Mouse (Mus musculus): ENCODE results near the gene Peg3.

Gene Peg3

DNA sequence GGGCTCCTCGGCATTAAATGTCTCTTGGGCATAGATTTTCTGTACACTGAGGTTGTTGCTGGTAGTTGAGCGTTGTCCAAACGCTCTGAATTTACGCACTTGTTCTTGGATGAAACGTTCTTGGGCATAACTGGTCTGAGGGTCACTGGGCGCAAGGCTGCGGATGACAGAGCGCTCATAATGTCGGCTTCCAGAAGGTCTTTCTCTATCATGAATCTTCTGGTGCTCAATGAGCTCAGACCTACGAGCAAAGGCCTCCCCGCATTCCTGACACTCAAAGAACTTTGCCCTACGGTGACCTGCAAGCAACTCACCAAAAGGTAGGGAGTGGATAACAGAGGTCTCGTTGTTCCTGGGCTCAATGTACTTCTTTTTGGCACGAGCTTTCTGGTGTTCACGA, 20.8 kb downstream of the Peg3 start:
- no peak for DNase-seq (ENCODE audit: low spot score)

- DNase-seq (ENCODE audit: low spot score) = no peak
Observed at GRCm38 (mm10) chr7:6708451-6709180, 21.6 kb downstream of the Peg3 start.

DNA sequence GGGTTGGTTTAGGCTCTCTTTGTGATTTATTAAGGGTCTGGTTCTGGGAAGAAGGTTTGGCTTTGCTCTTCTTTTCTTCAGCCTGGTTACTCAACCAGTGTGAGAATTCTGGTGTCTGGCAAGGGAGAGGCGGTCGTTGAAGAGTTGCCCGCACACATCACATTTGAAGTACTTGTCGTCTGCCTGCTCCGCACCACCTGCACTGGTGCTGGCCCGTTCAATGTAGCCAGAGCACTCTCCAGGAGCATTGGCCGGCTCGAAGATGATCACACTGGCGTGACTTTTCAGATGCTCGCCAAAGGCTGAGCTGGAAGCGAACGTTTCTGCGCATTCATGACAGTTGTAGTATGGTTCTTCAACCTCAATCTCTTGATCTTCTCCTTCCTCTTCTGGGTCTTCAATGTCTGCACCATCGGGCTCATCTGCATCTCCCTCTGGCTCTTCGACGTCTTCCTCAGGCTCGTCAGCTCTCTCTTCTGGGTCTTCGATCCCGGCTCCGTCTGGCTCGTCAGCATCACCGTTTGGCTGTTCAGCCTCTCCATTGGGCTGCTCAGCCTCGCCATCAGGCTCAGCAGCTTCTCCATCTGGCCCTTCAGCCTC, 22.7 kb downstream of the Peg3 start:
- no peak for DNase-seq (ENCODE audit: low spot score)

- DNase-seq (ENCODE audit: low spot score) = peak; percentile 7
Observed at GRCm38 (mm10) chr7:6699230-6699629, 31.0 kb downstream of the Peg3 start.

GRCm38 (mm10) chr7:6696241-6697045, 33.8 kb downstream of the Peg3 start, which contains the start of gene Zim1:
Gene Zim1 (minus strand): TSS chr7:6696450.
- peak; percentile 77 for DNase-seq (ENCODE audit: low spot score)

DNA sequence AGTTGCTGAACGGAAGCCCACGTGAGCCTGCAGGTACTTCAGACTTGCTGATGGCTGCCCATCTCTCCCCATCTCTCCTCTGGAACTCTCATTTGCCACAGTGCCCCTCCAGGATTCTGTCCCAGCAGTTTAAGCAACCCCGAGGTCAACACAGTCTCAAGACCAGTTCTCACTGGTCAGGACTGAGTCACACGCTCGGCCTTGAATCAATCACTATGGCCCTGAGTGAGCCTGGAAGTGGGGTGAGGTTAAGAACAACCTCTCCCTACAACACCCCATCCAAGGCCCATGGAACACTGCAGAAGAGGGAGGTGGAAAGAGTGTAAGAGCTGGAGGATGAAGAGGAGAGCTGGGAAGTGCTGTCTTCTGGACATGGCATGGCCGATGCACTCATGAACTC, 44.7 kb downstream of the Peg3 start:
- no peak for DNase-seq (ENCODE audit: low spot score)

- no peak for DNase-seq (ENCODE audit: low spot score)
Observed at GRCm38 (mm10) chr7:6666726-6667125, 63.5 kb downstream of the Peg3 start.

- DNase-seq (ENCODE audit: low spot score) = no peak
Observed at GRCm38 (mm10) chr7:6663430-6663829, 66.8 kb downstream of the Peg3 start.

DNA sequence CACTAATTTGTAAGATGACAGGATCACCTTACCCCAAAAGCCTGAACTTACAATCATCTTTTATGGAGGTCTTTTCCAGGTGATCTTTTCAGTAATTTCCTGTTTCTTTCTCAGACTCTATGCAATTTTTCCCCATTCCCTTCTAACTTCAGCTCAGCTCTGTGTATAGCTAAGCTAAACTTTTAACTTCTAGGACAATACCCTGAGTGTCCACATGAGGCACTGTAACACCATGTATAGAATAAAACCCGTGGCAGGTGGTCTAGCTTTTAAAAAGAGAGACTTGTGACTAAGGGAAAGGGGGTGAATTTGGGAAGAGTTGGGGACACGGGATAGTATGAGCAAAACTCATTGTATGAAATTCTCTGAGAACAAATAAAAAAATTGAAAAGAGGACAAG, 70.6 kb downstream of the Peg3 start:
- DNase-seq (ENCODE audit: low spot score) = peak; percentile 7

GRCm38 (mm10) chr7:6658606-6659005, 71.6 kb downstream of the Peg3 start:
- DNase-seq (ENCODE audit: low spot score) = no peak

Measured in lung, postnatal 25 days (tissue).